Mouse (Mus musculus): ENCODE measurements around the gene Oxgr1.

The Oxgr1 gene

GRCm38 (mm10) chr14:119980698-119981235 lies 61.5 kb downstream of the Oxgr1 start:
- in situ Hi-C loops (cut with MboI, MseI) = no loop called here

Data from regulatory T cell (primary cell).